Mouse (Mus musculus): ENCODE data around the gene Rgs8. TPM values are rescaled to one million over a fixed set of nuclear protein-coding genes. Genes with fewer than 3 reads are reported as not detected.

Rgs8 gene
- polyA plus RNA-seq, 1 experiment from 2014 or later = 0.61 TPM

- WGBS = 89% methylated on average over 7 of the region's 7 CpGs
Observed at GRCm38 (mm10) chr1:153720935-153721334, 68.1 kb downstream of the Rgs8 start.

GRCm38 (mm10) chr1:153721565-153722310, 68.9 kb downstream of the Rgs8 start:
- 90% methylated on average over 9 of the region's 9 CpGs for WGBS

More at GRCm38 (mm10) chr1:153720935-153721334, 68.1 kb downstream of the Rgs8 start:
- H3K4me1 ChIP-seq = no peaks in the 10 kb centered on the region
- H3K9me3 ChIP-seq (replicated peaks) = no peaks in the 10 kb centered on the region
- H3K36me3 ChIP-seq = no peaks in the 10 kb centered on the region
- H3K27me3 ChIP-seq (ENCODE audit: low read depth, poor library complexity, severe bottlenecking) = no peaks in the 10 kb centered on the region
- H3K27ac ChIP-seq = no peak overlapping the region
- DNase-seq (ENCODE audit: low spot score) = no peak
- H3K4me3 ChIP-seq = no peak overlapping the region

GRCm38 (mm10) chr1:153723426-153723825, 70.6 kb downstream of the Rgs8 start:
- 78% methylated on average over 9 of the region's 9 CpGs for WGBS
- H3K9me3 ChIP-seq (replicated peaks) = no peaks in the 10 kb centered on the region
- H3K4me1 ChIP-seq = no peaks in the 10 kb centered on the region

More at GRCm38 (mm10) chr1:153721565-153722310, 68.9 kb downstream of the Rgs8 start:
- no peak for DNase-seq (ENCODE audit: low spot score)
- Histone ChIP-seq H3K9me3 (replicated peaks) (no peaks in the 10 kb centered on the region), H3K27me3 (ENCODE audit: low read depth, poor library complexity, severe bottlenecking) (no peaks in the 10 kb centered on the region), H3K4me3 (no peak overlapping the region), H3K36me3 (no peaks in the 10 kb centered on the region), H3K27ac (no peak overlapping the region), H3K4me1 (no peaks in the 10 kb centered on the region)

GRCm38 (mm10) chr1:153726636-153727035, 73.8 kb downstream of the Rgs8 start:
- Histone ChIP-seq H3K36me3 (no peaks in the 10 kb centered on the region), H3K27me3 (ENCODE audit: low read depth, poor library complexity, severe bottlenecking) (no peaks in the 10 kb centered on the region), H3K4me1 (0 out of 2 replicates have a peak, but pooled peaks cover 3% of the 10 kb centered on the region), H3K27ac (no peak overlapping the region), H3K4me3 (no peak overlapping the region), H3K9me3 (replicated peaks) (no peaks in the 10 kb centered on the region)
- no peak for DNase-seq (ENCODE audit: low spot score)
- 84% methylated on average over 16 of the region's 16 CpGs for WGBS

More at GRCm38 (mm10) chr1:153723426-153723825, 70.6 kb downstream of the Rgs8 start:
- Histone ChIP-seq H3K27ac (no peak overlapping the region), H3K4me3 (no peak overlapping the region), H3K36me3 (no peaks in the 10 kb centered on the region), H3K27me3 (ENCODE audit: low read depth, poor library complexity, severe bottlenecking) (no peaks in the 10 kb centered on the region)
- DNase-seq (ENCODE audit: low spot score) = no peak

GRCm38 (mm10) chr1:153729806-153730205, 77.0 kb downstream of the Rgs8 start:
- Histone ChIP-seq H3K9me3 (replicated peaks) (no peaks in the 10 kb centered on the region), H3K27me3 (ENCODE audit: low read depth, poor library complexity, severe bottlenecking) (peaks cover 7% of the 10 kb centered on the region; the same call in 1 of the 2 replicates)

GRCm38 (mm10) chr1:153730671-153731070, 77.8 kb downstream of the Rgs8 start:
- Histone ChIP-seq H3K4me3 (no peak overlapping the region), H3K27me3 (ENCODE audit: low read depth, poor library complexity, severe bottlenecking) (peaks cover 7% of the 10 kb centered on the region; the same call in 1 of the 2 replicates), H3K9me3 (replicated peaks) (no peaks in the 10 kb centered on the region), H3K4me1 (peaks cover 19% of the 10 kb centered on the region), H3K27ac (no peak overlapping the region), H3K36me3 (no peaks in the 10 kb centered on the region)
- no peak for DNase-seq (ENCODE audit: low spot score)
- WGBS = 57% methylated on average over 3 of the region's 3 CpGs

More at GRCm38 (mm10) chr1:153729806-153730205, 77.0 kb downstream of the Rgs8 start:
- 59% methylated on average over 2 of the region's 2 CpGs for WGBS
- Histone ChIP-seq H3K4me3 (no peak overlapping the region), H3K36me3 (no peaks in the 10 kb centered on the region), H3K27ac (no peak overlapping the region), H3K4me1 (peaks cover 19% of the 10 kb centered on the region)
- no peak for DNase-seq (ENCODE audit: low spot score)

GRCm38 (mm10) chr1:153733181-153733580, 80.4 kb downstream of the Rgs8 start:
- no peaks in the 10 kb centered on the region for H3K9me3 ChIP-seq (replicated peaks)
- H3K4me3 ChIP-seq = no peak overlapping the region
- H3K4me1 ChIP-seq = peaks cover 34% of the 10 kb centered on the region
- H3K36me3 ChIP-seq = no peaks in the 10 kb centered on the region
- peak overlapping the region; percentile 46; the same call in 1 of the 2 replicates for H3K27ac ChIP-seq
- 41% methylated on average over 9 of the region's 9 CpGs for WGBS
- H3K27me3 ChIP-seq (ENCODE audit: low read depth, poor library complexity, severe bottlenecking) = peaks cover 22% of the 10 kb centered on the region
- DNase-seq (ENCODE audit: low spot score) = no peak

- Histone ChIP-seq H3K4me3 (no peak overlapping the region), H3K9me3 (replicated peaks) (no peaks in the 10 kb centered on the region), H3K27ac (no peak overlapping the region), H3K27me3 (ENCODE audit: low read depth, poor library complexity, severe bottlenecking) (peaks cover 39% of the 10 kb centered on the region), H3K36me3 (no peaks in the 10 kb centered on the region), H3K4me1 (peaks cover 38% of the 10 kb centered on the region)
- 77% methylated on average over 4 of the region's 4 CpGs for WGBS
- DNase-seq (ENCODE audit: low spot score) = no peak
Observed at GRCm38 (mm10) chr1:153734866-153735265, 82.0 kb downstream of the Rgs8 start.

GRCm38 (mm10) chr1:153736096-153736495, 83.3 kb downstream of the Rgs8 start:
- Histone ChIP-seq H3K9me3 (replicated peaks) (no peaks in the 10 kb centered on the region), H3K36me3 (no peaks in the 10 kb centered on the region), H3K27me3 (ENCODE audit: low read depth, poor library complexity, severe bottlenecking) (peaks cover 51% of the 10 kb centered on the region), H3K4me3 (no peak overlapping the region), H3K4me1 (peaks cover 50% of the 10 kb centered on the region), H3K27ac (no peak overlapping the region; the same call in 1 of the 2 replicates)
- 76% methylated on average over 6 of the region's 6 CpGs for WGBS
- DNase-seq (ENCODE audit: low spot score) = no peak

- H3K27me3 ChIP-seq (ENCODE audit: low read depth, poor library complexity, severe bottlenecking) = peaks cover 61% of the 10 kb centered on the region
- no peak overlapping the region for H3K4me3 ChIP-seq
- H3K27ac ChIP-seq = no peak overlapping the region
- H3K9me3 ChIP-seq (replicated peaks) = no peaks in the 10 kb centered on the region
- 58% methylated on average over 9 of the region's 9 CpGs for WGBS
- no peak for DNase-seq (ENCODE audit: low spot score)
- peaks cover 50% of the 10 kb centered on the region for H3K4me1 ChIP-seq
- no peaks in the 10 kb centered on the region for H3K36me3 ChIP-seq
Observed at GRCm38 (mm10) chr1:153737101-153738085, 84.6 kb downstream of the Rgs8 start.

- WGBS = 20% methylated on average over 13 of the region's 13 CpGs
- H3K27ac ChIP-seq = no peak overlapping the region
- peak overlapping the region; percentile 53 for H3K4me3 ChIP-seq
- H3K4me1 ChIP-seq = peaks cover 33% of the 10 kb centered on the region
- no peak for DNase-seq (ENCODE audit: low spot score)
- no peaks in the 10 kb centered on the region for H3K9me3 ChIP-seq (replicated peaks)
- H3K27me3 ChIP-seq (ENCODE audit: low read depth, poor library complexity, severe bottlenecking) = peaks cover 63% of the 10 kb centered on the region
- H3K36me3 ChIP-seq = 0 out of 2 replicates have a peak, but pooled peaks cover 5% of the 10 kb centered on the region
Observed at GRCm38 (mm10) chr1:153739437-153740015, 86.7 kb downstream of the Rgs8 start.

- H3K27ac ChIP-seq = peak within 1 kb of the TSS; percentile 62
- 1% methylated on average over 28 of the region's 28 CpGs for WGBS
- 0 out of 2 replicates have a peak, but pooled peaks cover 5% of the 10 kb centered on the region for H3K36me3 ChIP-seq
- H3K27me3 ChIP-seq (ENCODE audit: low read depth, poor library complexity, severe bottlenecking) = peaks cover 63% of the 10 kb centered on the region
- H3K9me3 ChIP-seq (replicated peaks) = no peaks in the 10 kb centered on the region
- DNase-seq (ENCODE audit: low spot score) = peak; percentile 85
- peaks cover 33% of the 10 kb centered on the region for H3K4me1 ChIP-seq
- H3K4me3 ChIP-seq = peak within 1 kb of the TSS; percentile 53
Observed at GRCm38 (mm10) chr1:153740145-153740544, 87.3 kb downstream of the Rgs8 start, which contains the start of gene Rgs16. Rgs16 (plus strand) TSS chr1:153740349.
